Mouse (Mus musculus) kidney, embryonic 14.5 days (tissue): ENCODE results near the gene Chrnb1. TPM values are rescaled to one million over a fixed set of nuclear protein-coding genes. Genes with fewer than 3 reads are reported as not detected.

ENCODE experiments used
- ATAC-seq: fragments of 200-750 bp; cut with Nextera tagmentation; 2 replicates; pipeline ENCODE4 v1.8.0; 2017; ENCODE audit warnings: moderate number of reproducible peaks, mild to moderate bottlenecking, moderate TSS enrichment, moderate library complexity; ENCODE audit not compliant: low FRiP score, low TSS enrichment
- H3K27ac ChIP-seq: fragments of 300-500 bp; sonication (generic); 2 replicates; pipeline ENCODE4 v1.5.1; 2014; ENCODE audit warnings: low read depth, mild to moderate bottlenecking, low read length, moderate library complexity, mixed read lengths
- H3K27me3 ChIP-seq: fragments of 300-500 bp; sonication (generic); 2 replicates; pipeline ENCODE4 v1.6.1; 2014; ENCODE audit warnings: mild to moderate bottlenecking, low read length; ENCODE audit not compliant: control insufficient read depth, insufficient read depth
- H3K36me3 ChIP-seq: fragments of 300-500 bp; sonication (generic); 2 replicates; pipeline ENCODE4 v1.6.1; 2014; ENCODE audit warnings: low read length, mixed read lengths; ENCODE audit not compliant: control insufficient read depth, insufficient read depth
- H3K4me1 ChIP-seq: fragments of 300-500 bp; sonication (generic); 2 replicates; pipeline ENCODE4 v1.6.1; 2014; ENCODE audit warnings: low read length, mixed read lengths; ENCODE audit not compliant: control insufficient read depth, insufficient read depth
- H3K4me2 ChIP-seq: fragments of 300-500 bp; sonication (generic); replicated peaks from 2 replicates; pipeline ENCODE4 v1.6.1; 2014; ENCODE audit warnings: low read depth, mild to moderate bottlenecking, low read length
- H3K4me3 ChIP-seq: fragments of 300-500 bp; sonication (generic); 2 replicates; pipeline ENCODE4 v1.5.1; 2014; ENCODE audit warnings: mild to moderate bottlenecking, low read length
- H3K9ac ChIP-seq: fragments of 300-500 bp; sonication (generic); 2 replicates; pipeline ENCODE4 v1.6.1; 2014; ENCODE audit warnings: low read depth, mild to moderate bottlenecking, low read length, moderate library complexity
- H3K9me3 ChIP-seq: fragments of 300-500 bp; sonication (generic); 2 replicates; pipeline ENCODE4 v1.6.1; 2016; ENCODE audit warnings: low read length; ENCODE audit not compliant: control insufficient read depth
- WGBS: fragments of 180-500 bp; shearing (Covaris S2); extraction: QIAGEN DNeasy Blood & Tissue Kit; methylation state at CpG from one replicate; pipeline ENCODE4 v1.1.7; 2014; 5-methylcytosine and 5-hydroxymethylcytosine counted together
- polyA plus RNA-seq: library from polyadenylated mRNA; unstranded; fragments of >200 nt; fragmentation: Nextera tagmentation; extraction: Ambion mirVana; gene quantifications from 2 replicates; pipeline ENCODE4 v1.2.1, GENCODE M21; 2014

Chrnb1 gene
- polyA plus RNA-seq, 1 experiment from 2014 or later, result 6.5 TPM

DNA sequence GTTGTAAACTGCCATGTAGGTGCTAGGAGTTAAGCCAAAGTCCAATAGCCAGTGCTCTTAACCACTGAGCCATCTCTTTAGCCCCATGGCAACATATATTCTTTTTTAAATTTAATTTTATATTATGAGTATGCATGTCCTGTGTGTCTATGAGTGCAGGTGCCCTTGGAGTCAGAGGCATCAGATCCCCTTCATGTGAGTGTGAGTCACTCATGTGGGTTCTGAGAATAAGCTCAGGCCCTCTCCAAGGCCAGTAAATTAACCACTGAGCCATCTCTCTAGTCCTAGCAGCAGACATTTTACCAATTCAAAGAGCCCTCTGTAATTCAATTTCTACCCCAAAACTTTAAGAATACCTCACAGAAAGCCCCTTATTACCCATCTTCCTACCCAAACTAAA is 43.1 kb downstream of the Chrnb1 start:
- Histone ChIP-seq H3K4me2 (no peak overlapping the region), H3K9me3 (no peaks in the 10 kb centered on the region), H3K4me1 (peaks cover 27% of the 10 kb centered on the region), H3K27ac (no peak overlapping the region), H3K4me3 (no peak overlapping the region), H3K9ac (no peak overlapping the region), H3K36me3 (peaks cover 11% of the 10 kb centered on the region), H3K27me3 (no peaks in the 10 kb centered on the region)
- no peak for ATAC-seq

DNA sequence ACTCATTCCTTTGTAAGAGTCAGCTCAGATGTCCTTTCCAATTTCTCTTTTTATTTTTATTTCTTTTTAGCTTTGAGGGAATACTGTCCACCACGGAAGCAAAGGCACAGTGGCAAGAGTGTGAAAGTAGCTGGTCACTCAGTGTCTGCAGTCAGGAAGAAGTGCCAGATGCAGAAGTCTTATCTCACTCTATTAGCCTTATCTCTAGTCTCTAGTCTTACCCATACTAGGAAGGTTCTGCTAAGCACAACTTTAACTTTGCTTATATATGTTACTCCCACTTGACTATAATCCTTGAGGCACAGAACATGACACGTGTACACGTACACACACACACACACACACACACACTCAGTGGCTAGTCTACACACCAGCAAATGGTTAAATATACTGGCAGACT is 44.1 kb downstream of the Chrnb1 start:
- no peak overlapping the region for H3K27ac ChIP-seq
- peaks cover 21% of the 10 kb centered on the region for H3K36me3 ChIP-seq
- no peak for ATAC-seq
- no peak overlapping the region for H3K9ac ChIP-seq
- H3K9me3 ChIP-seq, result no peaks in the 10 kb centered on the region
- H3K4me2 ChIP-seq, result no peak overlapping the region
- 81% methylated on average over 3 of the region's 3 CpGs for WGBS
- H3K4me1 ChIP-seq, result peaks cover 18% of the 10 kb centered on the region
- H3K4me3 ChIP-seq, result no peak overlapping the region
- no peaks in the 10 kb centered on the region for H3K27me3 ChIP-seq

Other genes with a start within 250 kb of the Chrnb1 start
- gene Dnah2, start 246.8 kb downstream of the Chrnb1 start, polyA plus RNA-seq, result 0.87 and 1.5 TPM in 2 replicates
- 3.9 and 9.0 TPM in 2 replicates for gene Efnb3, start 235.7 kb downstream of the Chrnb1 start, polyA plus RNA-seq
- gene Wrap53, start 215.7 kb downstream of the Chrnb1 start, polyA plus RNA-seq, result 26.9 and 31.9 TPM in 2 replicates
- 214 and 219 TPM in 2 replicates for gene Trp53, start 215.6 kb downstream of the Chrnb1 start, polyA plus RNA-seq
- gene Atp1b2, start 190.0 kb downstream of the Chrnb1 start, polyA plus RNA-seq, result 7.6 and 11.4 TPM in 2 replicates
- gene Shbg, start 178.0 kb downstream of the Chrnb1 start, polyA plus RNA-seq, result not detected in 2 replicates
- 16.9 and 22.6 TPM in 2 replicates for gene Sat2, start 173.9 kb downstream of the Chrnb1 start, polyA plus RNA-seq
- gene Fxr2, start 163.0 kb downstream of the Chrnb1 start, polyA plus RNA-seq, result 30.7 and 33.3 TPM in 2 replicates
- 0.51 TPM in 1 of 2 replicates, not detected in the other for gene Sox15, start 140.6 kb downstream of the Chrnb1 start, polyA plus RNA-seq
- gene Mpdu1, start 133.3 kb downstream of the Chrnb1 start, polyA plus RNA-seq, result 42.3 and 71.8 TPM in 2 replicates
- gene Cd68, start 129.8 kb downstream of the Chrnb1 start, polyA plus RNA-seq, result 8.5 and 10.5 TPM in 2 replicates
- 729 and 1,177 TPM in 2 replicates for gene Eif4a1, start 123.5 kb downstream of the Chrnb1 start, polyA plus RNA-seq
- 95.2 and 102 TPM in 2 replicates for gene Senp3, start 113.9 kb downstream of the Chrnb1 start, polyA plus RNA-seq
- gene Tnfsf13, start 110.2 kb downstream of the Chrnb1 start, polyA plus RNA-seq, result 0.34 and 0.60 TPM in 2 replicates
- 6.9 and 8.6 TPM in 2 replicates for gene Tnfsf12, start 100.1 kb downstream of the Chrnb1 start, polyA plus RNA-seq
- gene Tnfsfm13, start 99.8 kb downstream of the Chrnb1 start, polyA plus RNA-seq, result 4.6 and 4.9 TPM in 2 replicates
- 30.2 and 58.4 TPM in 2 replicates for gene Polr2a, start 37.3 kb downstream of the Chrnb1 start, polyA plus RNA-seq
- 0.23 and 0.36 TPM in 2 replicates for gene Slc35g3, start 34.0 kb downstream of the Chrnb1 start, polyA plus RNA-seq
- gene Zbtb4, start 30.0 kb downstream of the Chrnb1 start, polyA plus RNA-seq, result 2.0 and 2.2 TPM in 2 replicates
- gene Fgf11, start 5.9 kb upstream of the Chrnb1 start, polyA plus RNA-seq, result 1.7 and 1.9 TPM in 2 replicates
- gene Tmem102, start 9.7 kb upstream of the Chrnb1 start, polyA plus RNA-seq, result 6.4 and 7.7 TPM in 2 replicates
- gene Gm39566, start 19.4 kb upstream of the Chrnb1 start, polyA plus RNA-seq, result not detected in 2 replicates
- not detected in 2 replicates for gene Spem2, start 22.5 kb upstream of the Chrnb1 start, polyA plus RNA-seq
- gene Spem1, start 26.2 kb upstream of the Chrnb1 start, polyA plus RNA-seq, result 0.27 TPM in 1 of 2 replicates, not detected in the other
- gene Nlgn2, start 41.8 kb upstream of the Chrnb1 start, polyA plus RNA-seq, result 7.8 and 8.5 TPM in 2 replicates
- 354 and 512 TPM in 2 replicates for gene Tmem256, start 42.6 kb upstream of the Chrnb1 start, polyA plus RNA-seq
- gene Plscr3, start 50.4 kb upstream of the Chrnb1 start, polyA plus RNA-seq, result 84.3 and 105 TPM in 2 replicates
- 2.3 and 4.9 TPM in 2 replicates for gene Tnk1, start 62.8 kb upstream of the Chrnb1 start, polyA plus RNA-seq
- gene Tmem95, start 82.1 kb upstream of the Chrnb1 start, polyA plus RNA-seq, result not detected in 2 replicates
- gene Kctd11, start 85.5 kb upstream of the Chrnb1 start, polyA plus RNA-seq, result 3.8 and 6.4 TPM in 2 replicates
- gene Acap1, start 99.6 kb upstream of the Chrnb1 start, polyA plus RNA-seq, result 0.20 and 0.28 TPM in 2 replicates
- 12.4 and 15.1 TPM in 2 replicates for gene 2810408A11Rik, start 105.0 kb upstream of the Chrnb1 start, polyA plus RNA-seq
- gene Neurl4, start 105.1 kb upstream of the Chrnb1 start, polyA plus RNA-seq, result 13.0 and 16.3 TPM in 2 replicates
- gene Gps2, start 117.9 kb upstream of the Chrnb1 start, polyA plus RNA-seq, result 73.4 and 82.0 TPM in 2 replicates
- 2,108 and 2,169 TPM in 2 replicates for gene Eif5a, start 126.0 kb upstream of the Chrnb1 start, polyA plus RNA-seq
- gene Ybx2, start 139.9 kb upstream of the Chrnb1 start, polyA plus RNA-seq, result 10.1 and 10.7 TPM in 2 replicates
- 11.7 and 14.1 TPM in 2 replicates for gene Slc2a4, start 152.2 kb upstream of the Chrnb1 start, polyA plus RNA-seq
- gene Cldn7, start 168.8 kb upstream of the Chrnb1 start, polyA plus RNA-seq, result 117 and 132 TPM in 2 replicates
- 34.5 and 50.1 TPM in 2 replicates for gene Ctdnep1, start 185.2 kb upstream of the Chrnb1 start, polyA plus RNA-seq
- 117 and 141 TPM in 2 replicates for gene Elp5, start 186.6 kb upstream of the Chrnb1 start, polyA plus RNA-seq
- gene Gabarap, start 195.2 kb upstream of the Chrnb1 start, polyA plus RNA-seq, result 426 and 499 TPM in 2 replicates
- gene Phf23, start 199.8 kb upstream of the Chrnb1 start, polyA plus RNA-seq, result 48.5 and 63.1 TPM in 2 replicates
- 28.2 and 34.9 TPM in 2 replicates for gene Dvl2, start 204.7 kb upstream of the Chrnb1 start, polyA plus RNA-seq
- 41.1 and 58.4 TPM in 2 replicates for gene Acadvl, start 219.5 kb upstream of the Chrnb1 start, polyA plus RNA-seq
- 13.2 and 16.4 TPM in 2 replicates for gene Dlg4, start 221.0 kb upstream of the Chrnb1 start, polyA plus RNA-seq